Mouse (Mus musculus): ENCODE measurements around the gene Mthfd1l. TPM values are rescaled to one million over a fixed set of nuclear protein-coding genes. Genes with fewer than 3 reads are reported as not detected.

Mthfd1l gene
- total RNA-seq (2021): 1 to 10 TPM; 8.0 to 9.1 TPM
- long read RNA-seq, experiment 1, transcript Mthfd1l-202 (28 exons, 3,669 nt): major isoform, 5 of 17 reads
- long read RNA-seq, experiment 1, partial matches to known transcripts: 2 of 17 reads
- long read RNA-seq, experiment 1, other reads (novel, unspliced or antisense): 8 of 17 reads
- long read RNA-seq, experiment 2, transcript Mthfd1l-202 (28 exons, 3,669 nt): major isoform, 7 of 14 reads
- long read RNA-seq, experiment 2, partial matches to known transcripts: 0 of 14 reads
- long read RNA-seq, experiment 2, other reads (novel, unspliced or antisense): 6 of 14 reads

DNA sequence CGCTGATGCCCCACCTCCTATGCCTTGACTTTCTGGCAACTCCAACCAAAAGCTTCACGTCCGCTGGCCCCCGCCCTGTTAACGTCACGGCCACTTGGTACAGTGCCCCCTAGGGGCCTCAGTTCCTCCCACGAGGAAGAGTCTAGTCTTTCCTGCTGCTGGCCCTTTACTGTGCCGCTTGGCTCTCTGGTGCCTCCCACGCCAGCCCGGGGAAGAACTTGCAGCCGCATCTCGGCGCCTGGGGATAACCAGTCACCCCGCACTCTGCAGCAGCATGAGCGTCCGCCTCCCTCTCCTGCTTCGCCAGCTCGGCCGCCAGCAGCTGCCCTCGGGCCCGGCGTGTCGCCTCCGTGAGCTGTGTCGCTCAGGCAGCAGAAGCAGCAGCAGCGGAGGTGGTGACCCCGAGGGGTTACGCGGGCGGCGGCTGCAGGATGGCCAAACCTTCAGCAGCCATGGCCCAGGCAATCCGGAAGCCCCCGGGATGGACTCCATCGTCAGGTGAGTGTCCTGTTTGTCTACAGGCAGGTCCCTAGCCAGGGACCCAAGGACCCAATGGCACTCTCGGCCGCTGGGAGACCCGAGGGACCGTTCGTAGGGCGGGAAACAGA lies at the start of gene Mthfd1l:
Gene Mthfd1l (plus strand): TSS at position 138 of the 608 bp plus-strand sequence.
- DNase-seq (ENCODE audit: low spot score in 2 of 2): peak; percentile 80 to 87

DNA sequence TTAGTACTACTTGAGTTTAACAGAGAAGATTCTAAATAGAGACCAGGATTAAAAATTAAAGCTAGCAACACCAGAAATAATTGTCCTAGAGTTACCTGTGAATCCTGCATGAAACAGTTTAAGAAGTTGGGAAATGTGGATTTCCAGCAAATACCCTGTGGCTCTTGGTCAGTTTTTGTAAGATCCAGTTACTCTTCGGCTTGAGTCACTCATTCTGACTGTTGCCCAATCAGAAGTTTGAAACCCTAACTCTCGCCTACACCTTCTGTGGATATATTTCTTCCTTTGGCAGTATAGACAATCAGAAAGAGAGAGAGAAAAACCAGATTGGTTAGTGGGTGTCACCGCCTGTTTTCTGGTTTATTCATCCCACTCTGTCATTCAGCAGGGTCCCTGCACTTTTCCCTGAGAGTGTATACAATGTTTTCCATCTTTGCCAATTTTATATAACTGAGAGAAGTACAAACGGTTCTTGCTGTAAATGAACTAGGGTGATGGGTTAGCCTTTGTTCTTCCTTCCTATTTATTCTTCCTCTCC lies 44.8 kb upstream of the Mthfd1l start:
- no peak for DNase-seq (ENCODE audit: low spot score in 2 of 2)

DNA sequence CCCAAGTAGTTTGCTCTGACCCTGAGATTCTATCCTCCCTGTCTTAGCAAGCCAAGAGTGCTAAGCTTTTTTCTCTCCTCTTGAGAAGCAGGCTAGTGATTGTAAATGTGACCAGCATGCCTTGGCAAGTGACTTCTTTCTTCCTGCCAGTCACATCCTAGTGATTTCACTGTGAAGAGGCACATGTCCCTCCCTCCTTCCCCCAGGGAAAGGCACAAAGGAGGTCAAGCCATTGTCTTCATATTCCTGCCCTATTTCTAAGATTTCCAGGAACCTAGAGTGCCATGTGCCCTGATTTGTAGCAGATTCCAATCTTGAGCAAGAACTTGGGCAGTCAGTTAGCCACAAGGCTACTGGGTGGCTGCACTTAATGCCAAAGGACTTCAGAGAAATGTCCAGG lies 41.1 kb upstream of the Mthfd1l start:
- DNase-seq (ENCODE audit: low spot score in 2 of 2): no peak

DNA sequence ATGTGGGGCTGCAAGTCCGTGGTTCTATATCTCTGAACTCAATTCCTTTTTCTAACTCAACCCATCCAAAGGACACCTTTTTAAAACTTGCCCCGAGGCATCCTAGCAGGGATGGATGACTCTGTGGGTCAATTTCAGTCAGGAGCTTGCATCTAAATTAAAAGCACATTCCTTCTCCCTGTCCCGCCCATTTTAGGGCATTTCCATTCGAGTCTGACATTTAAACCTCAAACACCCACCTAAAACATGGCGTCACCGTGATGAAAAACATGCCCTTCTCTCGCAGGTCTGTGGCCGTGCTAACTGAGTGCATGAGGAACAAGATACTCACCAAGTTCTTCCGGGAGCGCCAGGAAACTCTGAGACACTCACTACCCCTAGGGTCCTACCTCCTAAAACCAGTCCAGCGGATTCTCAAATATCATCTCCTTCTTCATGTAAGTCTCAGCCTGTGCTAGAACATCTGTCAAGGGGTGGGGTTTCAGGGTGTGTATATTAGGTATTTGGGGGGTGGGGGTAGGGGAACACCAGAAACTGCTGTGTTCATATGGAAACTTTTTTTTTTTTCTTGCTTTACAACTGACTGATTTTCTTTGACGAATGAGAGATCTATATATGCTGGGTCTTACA lies 39.5 kb upstream of the Mthfd1l start:
- no peak for DNase-seq (ENCODE audit: low spot score in 2 of 2)

DNA sequence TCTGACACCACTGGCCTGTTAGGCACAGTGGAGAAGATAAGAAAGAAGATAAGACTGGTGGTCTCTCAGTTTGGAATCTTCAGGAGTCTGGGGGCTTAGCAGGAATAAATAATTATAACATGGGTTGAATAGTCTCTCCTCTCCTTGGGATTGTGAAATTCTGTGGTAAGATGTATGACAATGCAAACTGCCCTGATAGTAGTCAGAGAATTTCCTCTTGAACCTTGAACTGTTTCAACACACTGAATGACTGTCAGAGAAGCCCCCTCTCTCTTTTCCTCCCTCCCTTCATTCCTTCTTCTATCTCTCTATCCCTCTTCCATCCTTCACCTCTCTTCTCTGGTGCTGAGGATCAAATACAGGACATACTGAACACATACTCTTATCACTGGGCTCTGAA lies 36.1 kb upstream of the Mthfd1l start:
- no peak for DNase-seq (ENCODE audit: low spot score in 2 of 2)

DNA sequence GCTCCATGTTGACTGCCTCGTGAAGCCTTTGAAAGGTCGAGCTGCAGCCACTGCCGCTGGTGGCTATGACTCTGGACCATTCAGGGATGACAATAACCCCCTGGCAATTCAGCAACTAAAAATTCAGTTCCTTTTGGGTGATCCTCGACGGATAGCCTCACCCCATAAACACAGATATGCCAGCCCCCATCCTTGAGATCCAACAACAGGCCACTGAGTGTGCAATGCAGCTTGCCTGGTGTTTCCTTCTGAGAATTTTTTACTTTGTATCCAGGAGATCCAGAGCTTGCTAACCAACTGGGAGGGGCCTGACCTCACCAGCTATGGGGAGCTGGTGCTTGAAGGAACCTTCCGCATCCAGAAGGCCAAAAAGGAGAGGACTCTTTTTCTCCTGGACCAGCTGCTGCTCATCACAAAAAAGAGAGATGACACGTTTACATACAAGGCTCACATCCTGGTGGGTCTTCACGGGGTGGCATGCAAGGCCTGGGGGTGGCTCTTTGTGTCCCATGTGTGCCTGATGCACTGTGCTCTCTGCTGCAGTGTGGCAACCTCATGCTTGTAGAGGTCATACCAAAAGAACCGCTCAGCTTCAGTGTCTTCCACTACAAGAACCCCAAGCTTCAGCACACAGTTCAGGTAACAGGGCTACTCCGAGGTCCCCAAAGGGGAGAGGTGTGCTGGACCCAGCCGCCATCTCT lies 32.9 kb upstream of the Mthfd1l start:
- DNase-seq (ENCODE audit: low spot score in 2 of 2): no peak

DNA sequence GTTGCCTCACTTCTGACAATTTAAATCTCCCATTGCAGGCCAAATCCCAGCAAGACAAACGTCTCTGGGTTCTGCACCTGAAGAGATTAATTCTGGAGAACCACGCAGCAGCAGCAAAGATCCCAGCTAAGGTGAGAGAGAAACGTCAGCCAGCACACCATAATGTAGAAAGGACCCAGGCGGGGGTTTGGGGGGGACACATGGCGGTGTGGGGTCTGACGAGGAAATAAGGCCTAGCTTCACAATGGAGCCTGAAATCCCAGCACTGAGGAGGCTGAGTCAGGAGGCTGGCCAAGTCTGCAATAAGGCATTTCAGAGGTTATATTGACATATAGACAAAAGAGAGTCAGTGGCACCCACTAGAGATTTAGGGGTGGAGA lies 32.3 kb upstream of the Mthfd1l start:
- no peak for DNase-seq (ENCODE audit: low spot score in 2 of 2)

DNA sequence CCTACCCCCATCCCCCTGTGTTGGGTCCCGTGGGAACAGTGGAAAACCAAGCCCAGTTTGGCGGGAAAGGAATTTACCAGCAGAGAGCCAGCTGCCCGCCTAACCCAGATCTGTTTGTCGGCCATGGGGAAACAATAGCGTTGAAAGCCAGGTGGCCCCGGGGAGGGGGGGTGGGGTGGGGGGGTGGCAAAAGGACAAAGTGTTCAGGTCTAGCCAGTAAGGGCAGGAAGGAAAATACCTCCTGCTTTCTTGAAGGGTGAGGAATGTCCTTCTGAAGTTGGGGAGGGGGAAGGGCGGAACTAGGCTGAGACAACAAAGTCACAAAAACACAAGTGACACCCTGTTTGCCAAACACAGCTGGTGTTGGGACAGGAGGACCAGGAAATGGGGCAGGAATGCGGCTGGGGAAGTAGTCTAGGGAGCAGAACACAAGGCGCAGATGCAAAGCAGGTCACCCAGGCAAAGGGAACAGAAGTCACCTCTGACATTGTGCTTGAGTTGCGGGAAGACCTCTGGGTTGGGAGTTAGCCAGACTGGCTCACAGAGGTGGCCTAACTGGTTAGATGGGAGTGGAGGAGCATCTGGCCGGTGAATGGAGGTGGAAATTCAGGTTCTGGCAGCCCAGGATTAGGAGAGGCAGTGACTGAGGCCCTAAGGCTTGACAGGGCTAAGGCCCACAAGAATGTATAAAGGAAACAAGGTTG lies 31.7 kb upstream of the Mthfd1l start:
- DNase-seq (ENCODE audit: low spot score in 2 of 2): no peak

DNA sequence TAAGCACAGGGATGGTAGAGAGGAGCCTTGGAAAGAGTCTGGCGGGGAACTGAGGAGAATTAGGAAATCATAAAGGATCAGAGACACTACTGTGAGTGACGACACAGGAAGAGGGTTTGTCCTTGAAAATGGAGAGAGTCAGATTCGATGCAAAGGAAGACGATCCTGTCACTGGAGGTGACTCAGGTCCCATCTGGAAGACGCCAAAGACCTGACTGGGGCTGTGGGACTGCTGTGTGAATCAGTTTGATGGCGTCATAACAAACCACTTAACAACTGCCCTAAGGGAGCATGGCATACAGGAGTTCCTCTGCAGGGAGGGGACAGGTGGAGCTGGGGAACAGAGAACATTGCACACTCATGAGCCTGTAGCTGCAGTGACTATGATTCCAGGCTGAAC lies 30.6 kb upstream of the Mthfd1l start:
- no peak for DNase-seq (ENCODE audit: low spot score in 2 of 2)

DNA sequence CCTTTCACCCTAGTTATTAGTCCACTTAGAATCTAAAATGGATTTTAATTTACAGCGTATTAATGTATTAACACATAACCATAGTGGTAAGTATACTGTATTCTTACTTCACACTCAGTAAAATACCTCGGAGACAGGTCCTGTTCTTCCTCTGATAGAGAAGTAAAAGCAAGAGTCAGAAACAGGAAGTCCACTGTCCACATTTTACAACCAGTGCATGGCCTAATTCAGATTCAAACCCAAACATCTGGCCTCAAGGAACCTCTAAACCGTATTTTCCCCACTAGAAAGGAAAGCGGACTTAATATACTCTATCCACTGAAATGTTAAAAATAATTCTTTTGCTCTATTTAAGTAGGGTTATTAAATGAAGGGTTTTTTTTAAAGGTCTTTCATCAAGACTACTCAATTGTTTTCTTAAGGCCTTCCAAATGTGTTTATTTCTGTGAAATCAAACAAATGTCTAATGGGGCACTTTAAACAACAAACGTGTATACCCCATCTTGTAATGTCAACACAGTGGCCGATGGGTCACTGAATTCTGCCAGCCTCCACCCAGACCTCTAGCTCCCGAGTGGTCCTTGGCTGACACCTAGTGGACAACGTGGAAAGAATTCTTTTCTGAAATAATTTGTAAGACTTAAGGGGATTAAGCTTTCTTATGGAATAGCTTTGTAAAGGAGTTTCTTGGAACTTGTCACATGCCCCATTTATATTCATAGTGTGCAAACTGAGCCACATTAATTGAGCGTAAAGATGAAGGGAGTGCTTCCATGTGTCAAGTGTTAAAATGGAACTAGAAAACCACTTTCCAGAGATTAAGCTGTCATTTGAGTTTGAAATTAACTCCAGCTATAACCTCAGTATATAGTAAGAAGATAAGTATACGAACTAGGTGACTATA lies 29.2 kb upstream of the Mthfd1l start:
- peak; percentile 59 to 77 for DNase-seq (ENCODE audit: low spot score in 2 of 2)

DNA sequence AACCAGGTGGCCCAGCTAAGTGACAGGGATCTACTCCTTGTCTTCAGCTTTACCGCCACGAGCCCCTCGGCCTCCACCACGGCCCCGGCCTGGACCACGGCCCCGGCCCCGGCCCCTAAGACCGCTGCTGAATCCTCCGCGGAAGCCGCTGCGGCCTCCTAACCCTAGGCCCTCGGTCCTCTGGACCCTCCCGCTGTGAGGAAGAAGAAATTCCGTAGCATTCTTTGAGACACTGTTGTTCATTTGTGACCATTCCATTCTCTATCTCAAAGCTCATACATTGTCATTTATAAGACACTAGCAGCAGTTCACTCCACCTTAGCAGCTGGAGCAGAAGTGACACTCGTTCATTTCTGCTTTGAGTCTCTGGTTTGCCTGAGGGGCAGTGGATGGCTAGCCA lies 26.0 kb upstream of the Mthfd1l start:
- DNase-seq (ENCODE audit: low spot score in 2 of 2): no peak

DNA sequence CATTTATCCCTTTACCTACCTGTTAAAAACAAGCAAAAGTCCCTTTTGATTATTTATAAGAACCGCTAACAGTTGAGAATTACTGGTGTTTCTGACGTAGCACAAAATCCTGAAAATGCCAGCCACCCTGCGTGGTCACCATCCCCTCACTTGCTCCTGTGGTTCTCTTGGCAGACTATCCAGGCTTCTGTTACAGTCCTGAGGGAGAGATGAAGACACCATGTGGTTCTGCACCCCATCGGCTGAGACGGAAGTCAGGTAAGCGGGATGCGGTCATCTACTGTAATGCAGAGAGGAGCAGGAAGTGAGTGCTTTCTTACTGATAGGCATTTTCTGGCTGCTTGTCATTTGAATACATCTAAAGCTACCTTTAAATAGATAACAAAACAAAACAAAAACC lies 25.6 kb upstream of the Mthfd1l start:
- no peak for DNase-seq (ENCODE audit: low spot score in 2 of 2)

DNA sequence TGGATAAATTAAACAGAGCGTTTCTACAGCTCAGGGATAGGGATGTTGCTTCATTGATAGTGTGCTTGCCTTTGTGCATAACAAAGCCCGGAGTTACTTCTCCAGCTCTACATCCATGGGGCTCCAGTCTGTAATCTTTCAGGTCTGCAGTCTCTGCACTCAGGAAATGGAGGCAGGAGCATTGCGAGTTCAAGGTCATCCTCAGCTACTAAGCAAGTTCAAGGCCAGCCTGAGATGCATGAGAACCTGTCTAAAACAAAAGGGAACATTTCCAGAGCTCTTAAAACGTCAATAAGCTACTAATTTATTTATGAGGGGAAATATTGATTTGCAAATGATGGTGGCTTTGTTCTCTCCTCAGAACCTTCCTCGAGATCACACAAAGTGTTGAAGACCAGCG lies 23.6 kb upstream of the Mthfd1l start:
- DNase-seq (ENCODE audit: low spot score in 2 of 2): no peak

DNA sequence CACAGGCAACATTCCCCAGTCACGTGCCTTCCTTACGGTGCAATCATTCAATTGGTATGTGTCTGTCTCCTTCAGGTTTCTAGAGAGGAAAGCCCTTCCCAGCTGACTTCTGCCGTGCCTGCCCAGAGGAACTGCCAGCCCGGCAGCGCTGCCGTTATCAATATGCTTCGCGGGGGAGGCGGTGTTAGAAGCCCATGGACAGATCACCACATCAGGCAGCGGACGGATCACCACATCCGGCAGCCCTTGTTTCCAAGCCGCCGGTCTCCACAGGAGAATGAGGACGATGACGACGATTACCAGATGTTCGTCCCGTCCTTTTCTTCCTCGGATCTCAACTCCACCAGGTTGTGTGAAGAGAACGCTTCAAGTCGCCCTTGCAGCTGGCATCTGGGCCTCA lies 16.4 kb upstream of the Mthfd1l start:
- DNase-seq (ENCODE audit: low spot score in 2 of 2): no peak

DNA sequence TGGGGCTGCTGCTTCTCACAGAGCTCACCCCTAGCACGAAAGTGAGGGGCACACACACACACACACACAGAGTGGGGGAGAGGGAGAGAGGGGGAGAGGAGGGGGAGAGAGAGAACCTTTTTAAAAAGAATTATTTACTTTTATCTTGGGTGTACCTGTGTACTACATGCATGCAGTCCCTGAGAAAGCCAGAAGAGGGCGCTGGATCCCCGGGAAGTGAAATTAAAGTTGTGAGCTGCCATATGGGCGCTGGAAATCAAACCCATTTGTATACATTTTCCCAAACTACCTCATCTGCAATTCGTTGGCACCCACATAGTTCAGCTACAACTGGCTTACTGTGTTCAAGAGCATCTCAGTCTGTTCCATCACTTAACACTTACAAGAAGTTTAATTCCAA lies 14.3 kb upstream of the Mthfd1l start:
- DNase-seq (ENCODE audit: low spot score in 2 of 2): no peak

DNA sequence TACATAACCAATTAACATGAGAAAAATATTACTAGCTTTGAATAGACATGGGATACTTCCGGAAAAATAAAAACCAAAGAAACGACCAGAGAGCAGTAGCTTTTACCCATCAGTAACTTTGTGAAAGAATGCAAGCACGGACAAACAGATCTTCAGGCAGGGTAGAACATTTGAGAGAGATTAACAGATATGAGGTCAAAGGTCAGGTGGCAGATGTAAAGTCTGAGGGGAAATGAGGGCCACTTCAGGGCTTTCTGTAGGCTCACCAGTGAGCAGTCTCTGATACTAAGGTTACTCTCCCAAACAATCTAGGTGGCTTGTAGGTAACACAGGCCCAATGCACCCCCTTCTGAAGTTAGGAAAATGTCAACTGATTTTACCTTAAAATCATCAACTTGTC lies 3.9 kb upstream of the Mthfd1l start:
- no peak for DNase-seq (ENCODE audit: low spot score in 2 of 2)

DNA sequence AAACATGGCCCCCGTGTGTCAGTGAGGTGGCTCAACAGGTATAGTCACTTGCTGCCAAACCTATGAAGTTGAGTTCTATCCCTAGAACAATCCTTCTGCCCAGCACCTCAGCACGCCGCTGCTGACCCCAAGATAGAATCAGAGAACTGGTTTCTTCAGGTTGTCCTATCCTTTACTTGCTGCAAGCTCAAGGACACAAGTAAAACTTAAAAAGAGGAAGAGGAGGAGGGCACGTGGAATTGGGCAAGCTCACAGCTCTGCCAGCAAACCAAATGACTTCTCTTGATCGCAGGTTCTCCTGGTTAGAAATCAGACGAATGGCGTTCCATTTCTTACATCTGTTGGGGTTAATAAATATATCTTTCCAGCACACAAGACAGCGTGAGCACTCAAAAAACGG lies 681 bp upstream of the Mthfd1l start:
- no peak for DNase-seq (ENCODE audit: low spot score in 2 of 2)

DNA sequence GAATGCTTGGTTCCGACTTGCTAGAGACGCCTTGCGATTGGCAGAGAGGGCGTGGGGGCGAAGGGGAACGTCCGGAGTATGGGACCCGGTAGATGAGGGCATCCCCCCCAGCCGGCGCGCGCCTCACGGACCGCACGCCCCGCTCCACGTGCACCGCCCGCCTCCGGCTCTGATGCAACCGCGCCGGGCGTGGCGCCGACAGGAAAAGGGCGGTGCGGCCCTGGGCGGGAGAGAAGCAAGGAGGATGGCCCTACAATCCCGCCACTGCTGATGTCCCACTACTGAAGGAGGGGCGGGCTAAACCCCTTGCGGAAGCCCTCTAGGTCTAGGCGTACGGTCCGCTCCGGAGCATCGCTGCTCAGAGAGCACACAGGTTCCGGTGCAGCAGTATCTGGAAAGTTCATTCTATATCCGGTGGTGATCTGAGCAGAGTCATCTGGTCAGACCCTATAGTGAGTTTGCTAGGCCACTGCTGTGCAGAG lies 712 bp downstream of the Mthfd1l start:
- peak; percentile 80 to 88 for DNase-seq (ENCODE audit: low spot score in 2 of 2)

DNA sequence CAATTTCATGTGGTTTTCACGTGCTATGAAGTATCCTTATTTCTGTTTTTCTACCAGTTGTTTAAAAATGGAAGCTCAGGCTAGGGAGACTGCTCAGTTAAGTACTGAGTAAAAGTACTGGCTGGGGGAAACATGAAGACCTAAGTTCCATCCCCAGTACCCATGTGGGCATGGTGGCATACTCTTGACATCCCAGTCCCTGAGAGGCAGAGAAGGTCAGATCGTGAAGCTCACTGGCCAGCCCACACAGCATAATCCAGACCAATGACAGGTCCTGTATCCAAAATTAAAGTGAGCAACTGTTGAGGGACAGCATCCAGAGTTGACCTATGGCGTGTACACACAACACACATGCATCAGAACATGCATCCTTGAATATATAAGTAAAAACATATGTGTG lies 1.5 kb downstream of the Mthfd1l start:
- DNase-seq (ENCODE audit: low spot score in 2 of 2): no peak
